Mouse (Mus musculus): ENCODE results near the gene 1700029I15Rik. TPM values are rescaled to one million over a fixed set of nuclear protein-coding genes. Genes with fewer than 3 reads are reported as not detected.
A peak's percentile ranks its signal among the peaks of the same experiment; 100 is the strongest.

The 1700029I15Rik gene
- 0.89 and 2.7 TPM in 2 replicates for polyA plus RNA-seq (2016; fragmentation: Nextera tagmentation; extraction: Ambion mirVana)

DNA sequence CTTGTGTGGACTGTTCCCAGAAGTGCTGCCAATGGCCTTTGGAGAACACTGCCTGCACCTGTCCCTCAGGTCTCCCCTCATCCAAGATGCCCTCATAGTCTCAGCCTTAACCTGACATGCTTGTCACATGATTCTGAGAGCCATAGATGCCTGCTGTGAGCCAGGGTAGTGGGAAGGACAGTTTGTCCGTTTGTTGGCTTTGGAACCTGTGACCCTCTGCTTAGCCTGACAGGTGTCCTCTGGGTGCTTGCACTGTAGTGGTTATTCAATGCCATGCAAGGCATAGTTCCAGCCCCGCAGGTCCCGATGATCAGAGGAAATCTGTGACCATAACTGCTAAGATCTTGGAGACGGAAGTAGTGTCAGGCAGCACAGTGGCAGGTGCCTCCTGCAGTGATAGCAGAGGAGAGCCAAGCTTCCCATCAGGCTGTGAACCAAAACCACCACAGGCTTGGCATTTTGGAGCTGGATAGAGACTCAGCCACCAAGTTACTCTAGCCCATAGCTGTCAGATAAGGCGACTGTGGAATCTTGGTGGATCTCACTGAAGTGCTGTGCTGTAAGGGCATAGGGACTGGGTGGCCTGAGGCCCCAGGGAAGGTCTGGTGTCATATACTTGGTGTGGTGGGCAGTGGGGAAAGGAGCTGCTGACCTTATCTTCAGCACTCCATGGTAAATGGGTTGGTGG is at the start of gene 1700029I15Rik:
Gene 1700029I15Rik (plus strand): TSS at position 638 of the 688 bp plus-strand sequence.
- 79% methylated on average over 5 of the region's 5 CpGs for WGBS
- H3K36me3 ChIP-seq: peaks cover 93% of the 10 kb centered on the region

DNA sequence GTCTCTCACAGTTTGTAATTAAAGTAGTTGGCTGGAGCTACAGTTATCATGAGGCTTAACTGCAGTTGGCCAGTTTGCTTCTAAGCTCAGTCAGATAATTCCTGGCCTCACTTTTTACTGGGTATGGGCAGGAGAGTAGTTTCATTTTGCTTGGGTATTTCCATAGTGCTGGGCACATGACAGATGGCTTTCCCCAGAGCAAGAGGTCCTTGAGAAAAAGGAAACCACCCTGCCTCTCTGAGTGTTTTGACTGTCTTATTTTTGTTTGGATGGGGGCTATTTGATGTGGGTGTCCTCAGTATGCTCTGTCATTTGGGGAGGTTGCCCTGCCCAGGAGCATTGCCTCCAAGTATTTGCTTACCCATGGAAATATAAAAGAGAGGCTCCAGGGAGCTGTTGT is 39.9 kb upstream of the 1700029I15Rik start:
- no peaks in the 10 kb centered on the region for H3K9me3 ChIP-seq
- H3K4me3 ChIP-seq: no peak overlapping the region
- H3K4me1 ChIP-seq: peaks cover 3% of the 10 kb centered on the region; the same call in 1 of the 2 replicates
- peaks cover 37% of the 10 kb centered on the region for H3K36me3 ChIP-seq
- no peak overlapping the region for H3K27ac ChIP-seq
- no peak for DNase-seq (ENCODE audit: low spot score)
- no peaks in the 10 kb centered on the region for H3K27me3 ChIP-seq (ENCODE audit: insufficient read depth, poor library complexity, severe bottlenecking)

More for the DNA sequence above, at the start of gene 1700029I15Rik:
- Histone ChIP-seq H3K27ac (no peak within 1 kb of the TSS), H3K4me1 (peaks cover 10% of the 10 kb centered on the region; the same call in 1 of the 2 replicates), H3K27me3 (ENCODE audit: insufficient read depth, poor library complexity, severe bottlenecking) (peaks cover 18% of the 10 kb centered on the region), H3K9me3 (no peaks in the 10 kb centered on the region), H3K4me3 (no peak within 1 kb of the TSS)
- DNase-seq (ENCODE audit: low spot score): no peak

DNA sequence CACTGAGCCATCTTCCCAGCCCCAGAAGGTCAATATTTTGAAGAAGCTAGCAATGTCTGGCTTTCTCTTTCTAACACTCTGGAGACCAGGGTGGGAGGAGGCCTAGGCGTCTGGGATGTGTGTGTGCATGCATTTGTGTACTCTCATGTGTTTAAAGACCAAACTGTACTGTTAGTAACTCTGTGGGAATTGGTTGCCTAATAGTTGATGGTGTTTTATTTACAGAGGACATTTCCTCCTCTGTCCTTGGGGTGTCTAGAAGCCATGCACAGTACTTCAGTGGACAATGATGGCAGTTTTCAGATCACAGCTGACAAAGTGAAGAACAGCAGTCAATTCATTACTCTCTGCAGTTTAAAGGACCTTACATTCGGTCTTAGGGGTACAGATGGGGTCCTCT is 35.1 kb upstream of the 1700029I15Rik start:
- peaks cover 55% of the 10 kb centered on the region for H3K36me3 ChIP-seq
- WGBS: 86% methylated on average over 2 of the region's 2 CpGs
- no peaks in the 10 kb centered on the region for H3K27me3 ChIP-seq (ENCODE audit: insufficient read depth, poor library complexity, severe bottlenecking)
- H3K4me1 ChIP-seq: peaks cover 21% of the 10 kb centered on the region
- H3K9me3 ChIP-seq: no peaks in the 10 kb centered on the region
- no peak overlapping the region for H3K27ac ChIP-seq
- no peak for DNase-seq (ENCODE audit: low spot score)
- no peak overlapping the region for H3K4me3 ChIP-seq

DNA sequence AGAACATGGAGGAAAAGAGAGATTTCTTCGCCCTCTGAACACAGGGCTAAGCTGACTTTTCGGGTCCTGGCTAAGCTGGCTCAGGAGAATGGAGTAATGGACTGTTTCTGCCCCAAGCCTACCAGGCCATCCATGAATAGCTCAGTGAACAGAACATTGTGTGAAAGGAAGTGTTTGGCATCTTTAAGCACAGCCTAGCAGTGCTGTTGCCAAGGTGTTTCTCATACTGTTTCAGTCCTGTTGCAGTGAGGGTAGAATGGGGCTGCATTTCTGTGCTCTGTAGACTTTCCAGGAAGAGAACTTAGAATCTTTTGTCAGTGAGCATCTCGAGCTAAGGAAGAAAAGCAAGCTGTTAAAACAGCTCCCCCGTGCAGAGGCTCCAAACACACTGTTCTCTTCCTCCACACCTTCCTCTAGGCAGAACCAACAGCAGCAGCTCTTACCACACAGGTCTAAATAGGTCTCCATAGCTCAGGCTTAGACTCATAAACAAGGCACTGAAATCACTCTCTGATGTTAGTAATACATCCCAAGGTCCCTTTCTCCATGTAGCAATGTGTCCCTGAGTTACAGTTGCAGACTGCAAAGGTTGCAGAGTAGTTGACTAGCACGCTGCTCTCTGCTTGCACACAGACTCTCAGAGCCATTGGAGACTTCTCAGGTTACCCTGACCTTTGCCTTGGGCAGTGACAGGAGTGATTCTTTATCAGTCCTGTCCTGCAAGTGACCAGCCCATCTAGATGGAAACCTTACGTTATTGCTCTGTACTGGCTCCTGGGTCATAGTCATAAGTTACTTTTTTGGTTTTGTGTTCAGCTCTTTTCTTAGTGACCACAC is 32.5 kb upstream of the 1700029I15Rik start:
- peak overlapping the region; percentile 30; the same call in 1 of the 2 replicates for H3K27ac ChIP-seq
- DNase-seq (ENCODE audit: low spot score): peak; percentile 10
- WGBS: 62% methylated on average over 6 of the region's 6 CpGs
- peaks cover 23% of the 10 kb centered on the region for H3K4me1 ChIP-seq
- H3K36me3 ChIP-seq: peaks cover 55% of the 10 kb centered on the region
- no peaks in the 10 kb centered on the region for H3K27me3 ChIP-seq (ENCODE audit: insufficient read depth, poor library complexity, severe bottlenecking)
- H3K9me3 ChIP-seq: no peaks in the 10 kb centered on the region
- H3K4me3 ChIP-seq: no peak overlapping the region

DNA sequence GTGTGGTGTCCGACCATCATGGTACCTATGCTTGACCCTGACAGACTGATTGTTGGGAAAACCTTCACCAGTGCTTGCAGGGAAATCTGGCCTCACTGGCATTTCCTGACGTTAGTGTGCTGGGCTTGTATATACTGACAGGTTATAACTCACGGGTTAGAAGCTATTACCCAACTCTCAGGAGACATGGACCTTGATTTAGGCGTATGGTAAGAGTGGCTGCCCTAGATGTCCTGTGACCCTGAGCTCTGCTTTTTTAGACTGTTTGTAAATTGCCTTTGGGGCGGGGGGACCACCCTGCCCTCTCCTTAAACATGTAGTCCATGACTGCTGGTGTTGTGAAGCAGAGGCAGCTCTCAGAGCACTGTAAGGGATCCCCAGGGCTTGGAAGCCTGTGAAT is 31.7 kb upstream of the 1700029I15Rik start:
- Histone ChIP-seq H3K4me1 (peaks cover 23% of the 10 kb centered on the region), H3K9me3 (no peaks in the 10 kb centered on the region), H3K4me3 (no peak overlapping the region), H3K36me3 (peaks cover 59% of the 10 kb centered on the region), H3K27me3 (ENCODE audit: insufficient read depth, poor library complexity, severe bottlenecking) (no peaks in the 10 kb centered on the region), H3K27ac (no peak overlapping the region)
- WGBS: 66% methylated on average over 5 of the region's 5 CpGs
- no peak for DNase-seq (ENCODE audit: low spot score)

DNA sequence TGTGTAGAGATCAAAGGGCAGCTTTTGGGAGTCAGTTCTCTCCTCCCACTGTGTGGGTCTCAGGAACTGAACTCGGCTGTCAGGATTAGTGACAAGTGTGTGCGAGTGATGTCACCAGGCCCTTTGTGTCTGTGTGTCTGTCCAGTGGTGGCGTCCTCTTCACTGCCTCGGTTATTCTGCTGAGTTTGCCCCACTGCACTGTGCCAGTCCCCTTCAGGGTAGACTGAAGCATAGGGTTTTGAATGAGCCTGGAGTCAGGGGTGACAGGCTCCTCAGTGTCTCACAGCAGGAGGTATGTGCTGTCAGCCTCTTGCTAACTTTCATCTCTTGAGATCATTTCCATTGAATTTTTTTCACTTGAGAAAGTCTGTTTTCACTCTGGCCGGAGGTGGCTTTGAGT is 28.9 kb upstream of the 1700029I15Rik start:
- 77% methylated on average over 5 of the region's 5 CpGs for WGBS
- DNase-seq (ENCODE audit: low spot score): no peak
- no peak overlapping the region for H3K4me3 ChIP-seq
- no peaks in the 10 kb centered on the region for H3K27me3 ChIP-seq (ENCODE audit: insufficient read depth, poor library complexity, severe bottlenecking)
- no peaks in the 10 kb centered on the region for H3K9me3 ChIP-seq
- no peak overlapping the region for H3K27ac ChIP-seq
- H3K36me3 ChIP-seq: peaks cover 69% of the 10 kb centered on the region
- peaks cover 22% of the 10 kb centered on the region for H3K4me1 ChIP-seq

DNA sequence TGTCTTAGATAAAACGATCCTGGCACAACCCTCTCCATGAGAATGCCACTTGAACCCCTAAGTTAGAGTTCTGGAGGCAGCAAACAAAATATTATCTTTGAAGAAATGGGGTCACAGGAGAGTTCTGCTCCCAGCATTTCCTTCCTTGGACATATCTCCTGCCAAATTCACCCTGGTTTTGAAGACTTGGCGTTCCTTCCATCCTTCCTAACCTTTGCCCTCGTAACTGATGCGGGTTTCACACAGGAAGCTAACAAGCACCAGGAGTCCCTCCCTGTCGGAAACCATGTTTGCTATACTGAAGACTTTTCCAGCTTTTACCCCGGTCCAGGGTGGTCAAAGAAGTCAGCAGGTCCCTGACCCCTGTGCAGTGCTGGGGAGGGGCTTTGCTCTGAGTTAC is 28.1 kb upstream of the 1700029I15Rik start:
- Histone ChIP-seq H3K9me3 (no peaks in the 10 kb centered on the region), H3K4me1 (peaks cover 15% of the 10 kb centered on the region), H3K27me3 (ENCODE audit: insufficient read depth, poor library complexity, severe bottlenecking) (no peaks in the 10 kb centered on the region), H3K4me3 (no peak overlapping the region), H3K27ac (no peak overlapping the region), H3K36me3 (peaks cover 73% of the 10 kb centered on the region)
- no peak for DNase-seq (ENCODE audit: low spot score)
- WGBS: 73% methylated on average over 6 of the region's 6 CpGs

DNA sequence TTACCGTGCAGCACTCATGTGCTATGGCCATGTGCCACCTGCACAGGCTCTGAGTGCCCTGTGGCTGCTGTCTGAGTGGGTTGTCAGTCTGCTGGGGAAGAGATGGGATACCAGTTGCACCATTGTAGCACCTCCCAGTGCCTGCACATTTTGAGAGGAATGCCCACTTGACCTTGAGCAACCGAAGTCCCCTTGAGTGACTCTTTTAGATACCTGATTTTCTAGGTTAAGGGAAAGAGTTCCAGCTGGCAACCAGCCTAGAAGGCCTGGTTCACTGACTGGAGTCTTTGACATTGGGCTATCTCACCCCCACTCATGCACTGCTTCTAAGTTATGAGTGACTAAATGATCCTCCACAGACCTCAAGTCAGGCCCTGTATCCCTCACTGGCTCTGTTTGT is 23.0 kb upstream of the 1700029I15Rik start:
- 79% methylated on average over 2 of the region's 2 CpGs for WGBS
- H3K27ac ChIP-seq: no peak overlapping the region
- H3K36me3 ChIP-seq: peaks cover 81% of the 10 kb centered on the region

GRCm38 (mm10) chr2:92360186-92360823 is 22.0 kb upstream of the 1700029I15Rik start:
- Histone ChIP-seq H3K27me3 (ENCODE audit: insufficient read depth, poor library complexity, severe bottlenecking) (peaks cover 2% of the 10 kb centered on the region; the same call in 1 of the 2 replicates), H3K4me3 (no peak overlapping the region), H3K27ac (no peak overlapping the region), H3K36me3 (peaks cover 80% of the 10 kb centered on the region), H3K9me3 (no peaks in the 10 kb centered on the region), H3K4me1 (peaks cover 11% of the 10 kb centered on the region)
- WGBS: 76% methylated on average over 25 of the region's 25 CpGs
- peak; percentile 58 for DNase-seq (ENCODE audit: low spot score)

More for the DNA sequence above, 23.0 kb upstream of the 1700029I15Rik start:
- H3K4me3 ChIP-seq: no peak overlapping the region
- H3K27me3 ChIP-seq (ENCODE audit: insufficient read depth, poor library complexity, severe bottlenecking): no peaks in the 10 kb centered on the region
- no peak for DNase-seq (ENCODE audit: low spot score)
- H3K4me1 ChIP-seq: peaks cover 12% of the 10 kb centered on the region
- H3K9me3 ChIP-seq: no peaks in the 10 kb centered on the region

DNA sequence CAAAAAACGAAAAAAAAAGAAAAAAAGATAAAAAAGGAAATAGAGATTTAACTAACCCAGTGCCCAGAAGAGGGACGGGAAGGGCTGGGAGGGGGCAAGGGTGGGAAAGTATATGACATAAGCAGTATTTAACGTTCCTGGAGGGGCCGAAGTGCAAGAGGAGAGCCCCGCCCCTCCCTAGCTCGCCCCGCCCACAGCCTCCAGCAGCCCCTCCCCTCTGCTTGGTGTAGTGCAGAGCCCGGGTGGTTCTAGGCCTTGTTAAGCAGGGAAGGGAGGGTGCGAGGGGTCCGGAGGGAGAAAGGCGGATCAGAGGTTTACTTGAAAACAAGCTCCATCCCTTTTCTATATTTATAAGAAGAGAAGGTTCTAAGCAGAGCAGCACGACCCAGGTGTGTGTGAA is 21.4 kb upstream of the 1700029I15Rik start:
- DNase-seq (ENCODE audit: low spot score): peak; percentile 78
- WGBS: 24% methylated on average over 12 of the region's 12 CpGs
- H3K4me1 ChIP-seq: peaks cover 11% of the 10 kb centered on the region
- H3K4me3 ChIP-seq: no peak overlapping the region
- no peaks in the 10 kb centered on the region for H3K9me3 ChIP-seq
- H3K36me3 ChIP-seq: peaks cover 76% of the 10 kb centered on the region
- peaks cover 5% of the 10 kb centered on the region; the same call in 1 of the 2 replicates for H3K27me3 ChIP-seq (ENCODE audit: insufficient read depth, poor library complexity, severe bottlenecking)
- no peak overlapping the region for H3K27ac ChIP-seq

- H3K27ac ChIP-seq: no peak overlapping the region
- DNase-seq (ENCODE audit: low spot score): peak; percentile 66
- peaks cover 11% of the 10 kb centered on the region for H3K4me1 ChIP-seq
- WGBS: 78% methylated on average over 8 of the region's 8 CpGs
- H3K27me3 ChIP-seq (ENCODE audit: insufficient read depth, poor library complexity, severe bottlenecking): peaks cover 12% of the 10 kb centered on the region
- no peaks in the 10 kb centered on the region for H3K9me3 ChIP-seq
- no peak overlapping the region for H3K4me3 ChIP-seq
- H3K36me3 ChIP-seq: peaks cover 72% of the 10 kb centered on the region
These were observed 20.5 kb upstream of the 1700029I15Rik start for GRCm38 (mm10) chr2:92361795-92362194.

GRCm38 (mm10) chr2:92362571-92363228 is 19.6 kb upstream of the 1700029I15Rik start:
- no peaks in the 10 kb centered on the region for H3K9me3 ChIP-seq
- H3K36me3 ChIP-seq: peaks cover 63% of the 10 kb centered on the region
- WGBS: 90% methylated on average over 6 of the region's 6 CpGs
- no peak overlapping the region for H3K4me3 ChIP-seq
- H3K27me3 ChIP-seq (ENCODE audit: insufficient read depth, poor library complexity, severe bottlenecking): peaks cover 20% of the 10 kb centered on the region
- H3K4me1 ChIP-seq: peaks cover 19% of the 10 kb centered on the region
- peak; percentile 72 for DNase-seq (ENCODE audit: low spot score)
- H3K27ac ChIP-seq: no peak overlapping the region
